Mouse (Mus musculus) stomach, postnatal 0 days (tissue): ENCODE measurements around the gene Slamf1. TPM values are rescaled to one million over a fixed set of nuclear protein-coding genes. Genes with fewer than 3 reads are reported as not detected.
"Not testable (repeated sequence)": the region's sequence is repeated elsewhere in the genome, so short reads cannot be mapped to it uniquely, and the experiment has no call there.

Source experiments
- ATAC-seq: fragments of 200-750 bp; cut with Nextera tagmentation; 2 replicates; pipeline ENCODE4 v1.8.0; 2017; ENCODE audit not compliant: low FRiP score, low TSS enrichment
- DNase-seq: peaks from one replicate; pipeline ENCODE4 v3.0.0-alpha.2; 2016; ENCODE audit warnings: low spot score
- H3K27ac ChIP-seq: fragments of 300-500 bp; sonication (generic); replicated peaks from 2 replicates; pipeline ENCODE4 v1.5.1; 2014; ENCODE audit warnings: mild to moderate bottlenecking, control low read depth
- H3K27me3 ChIP-seq: fragments of 300-500 bp; sonication (generic); 2 replicates; pipeline ENCODE4 v1.6.1; 2014; ENCODE audit warnings: low read length; ENCODE audit not compliant: control insufficient read depth, insufficient read depth
- H3K36me3 ChIP-seq: fragments of 300-500 bp; sonication (generic); 2 replicates; pipeline ENCODE4 v1.6.1; 2014; ENCODE audit warnings: low read length, mixed read lengths; ENCODE audit not compliant: control insufficient read depth, insufficient read depth
- H3K4me1 ChIP-seq: fragments of 300-500 bp; sonication (generic); replicated peaks from 2 replicates; pipeline ENCODE4 v1.6.1; 2014; ENCODE audit warnings: antibody characterized with exemption; ENCODE audit not compliant: control insufficient read depth, insufficient read depth
- H3K4me2 ChIP-seq: fragments of 300-500 bp; sonication (generic); replicated peaks from 2 replicates; pipeline ENCODE4 v1.6.1; 2014; ENCODE audit warnings: low read depth, mild to moderate bottlenecking, control low read depth, moderate library complexity
- H3K4me3 ChIP-seq: fragments of 300-500 bp; sonication (generic); 2 replicates; pipeline ENCODE4 v1.5.1; 2014; ENCODE audit warnings: low read depth, low read length, control low read depth
- H3K9ac ChIP-seq: fragments of 300-500 bp; sonication (generic); 2 replicates; pipeline ENCODE4 v1.6.1; 2014; ENCODE audit warnings: mild to moderate bottlenecking, low read length, control low read depth, mixed read lengths
- H3K9me3 ChIP-seq: fragments of 300-500 bp; sonication (generic); 2 replicates; pipeline ENCODE4 v1.6.1; 2016; ENCODE audit warnings: low read length; ENCODE audit not compliant: control insufficient read depth
- CTCF ChIP-seq: IDR thresholded peaks from 2 replicates; pipeline ENCODE4 v1.5.1; 2016; ENCODE audit warnings: antibody characterized with exemption, low read depth, mild to moderate bottlenecking, moderate library complexity
- EP300 ChIP-seq: optimal IDR thresholded peaks from 2 replicates; pipeline ENCODE3; 2016; ENCODE audit warnings: antibody characterized with exemption
- WGBS: fragments of 180-500 bp; shearing (Covaris S2); extraction: QIAGEN DNeasy Blood & Tissue Kit; methylation state at CpG from one replicate; pipeline ENCODE4 v1.1.7; 2014; 5-methylcytosine and 5-hydroxymethylcytosine counted together
- polyA plus RNA-seq: library from polyadenylated mRNA; unstranded; fragments of >200 nt; fragmentation: Nextera tagmentation; extraction: Ambion mirVana; gene quantifications from 2 replicates; pipeline ENCODE4 v1.2.1, GENCODE M21; 2015

Gene Slamf1
- polyA plus RNA-seq, 1 experiment from 2014 or later, result 0.05 TPM

GRCm38 (mm10) chr1:171791491-171791890 is 24.6 kb downstream of the Slamf1 start:
- H3K4me1 ChIP-seq, result no peaks in the 10 kb centered on the region
- TF ChIP-seq CTCF, result no peak
- TF ChIP-seq EP300, result no peak
- DNase-seq (no peak), ATAC-seq (no peak)
- H3K27me3 ChIP-seq, result no peaks in the 10 kb centered on the region
- H3K4me2 ChIP-seq, result no peak overlapping the region
- H3K36me3 ChIP-seq, result no peaks in the 10 kb centered on the region
- H3K4me3 ChIP-seq, result no peak overlapping the region
- no peak overlapping the region for H3K27ac ChIP-seq
- 81% methylated on average over 3 of the region's 3 CpGs for WGBS
- no peaks in the 10 kb centered on the region for H3K9me3 ChIP-seq
- H3K9ac ChIP-seq, result no peak overlapping the region

GRCm38 (mm10) chr1:171796185-171796584 is 29.3 kb downstream of the Slamf1 start:
- no peak overlapping the region for H3K9ac ChIP-seq
- H3K36me3 ChIP-seq, result no peaks in the 10 kb centered on the region
- ATAC-seq (no peak), DNase-seq (no peak)
- WGBS, result 56% methylated on average over 2 of the region's 2 CpGs
- no peak overlapping the region for H3K27ac ChIP-seq
- no peaks in the 10 kb centered on the region for H3K4me1 ChIP-seq
- no peaks in the 10 kb centered on the region for H3K9me3 ChIP-seq
- H3K4me3 ChIP-seq, result no peak overlapping the region
- no peak for TF ChIP-seq EP300
- no peak for TF ChIP-seq CTCF
- H3K4me2 ChIP-seq, result no peak overlapping the region
- no peaks in the 10 kb centered on the region for H3K27me3 ChIP-seq

- DNase-seq, result no peak
- H3K27ac ChIP-seq, result no peak overlapping the region
- H3K9ac ChIP-seq, result no peak overlapping the region
- no peak for ATAC-seq
- H3K27me3 ChIP-seq, result no peaks in the 10 kb centered on the region
- WGBS, result 68% methylated on average over 1 of the region's 1 CpGs
- H3K4me2 ChIP-seq, result no peak overlapping the region
- no peaks in the 10 kb centered on the region for H3K4me1 ChIP-seq
- no peak overlapping the region for H3K4me3 ChIP-seq
- no peaks in the 10 kb centered on the region for H3K9me3 ChIP-seq
- TF ChIP-seq EP300 (no peak), CTCF (no peak)
- no peaks in the 10 kb centered on the region for H3K36me3 ChIP-seq
Observed at GRCm38 (mm10) chr1:171797840-171798239, 30.9 kb downstream of the Slamf1 start.

DNA sequence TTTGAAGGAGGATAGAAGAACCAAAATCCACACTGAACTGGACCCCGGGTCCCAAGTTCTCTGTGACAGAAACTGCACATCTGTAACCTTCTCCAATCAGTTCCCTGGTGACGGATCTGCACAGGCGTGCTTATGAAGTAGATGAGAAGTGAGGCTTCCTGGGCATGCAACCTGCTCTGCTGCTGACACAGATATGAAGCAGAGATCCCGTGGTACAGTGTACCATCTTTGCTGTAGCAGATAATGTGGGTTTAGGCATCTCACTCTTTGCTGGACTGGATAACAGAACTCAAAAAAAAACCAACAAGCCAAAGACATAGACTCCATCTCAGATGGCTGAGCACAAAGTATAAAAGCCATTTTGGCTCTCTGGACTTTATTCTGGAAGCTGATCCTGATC is 32.7 kb downstream of the Slamf1 start:
- no peaks in the 10 kb centered on the region for H3K9me3 ChIP-seq
- no peaks in the 10 kb centered on the region for H3K36me3 ChIP-seq
- ATAC-seq (no peak), DNase-seq (no peak)
- no peak overlapping the region for H3K27ac ChIP-seq
- no peak overlapping the region for H3K4me3 ChIP-seq
- 81% methylated on average over 4 of the region's 4 CpGs for WGBS
- TF ChIP-seq CTCF, result no peak
- TF ChIP-seq EP300, result no peak
- H3K4me2 ChIP-seq, result no peak overlapping the region
- no peaks in the 10 kb centered on the region for H3K27me3 ChIP-seq
- no peaks in the 10 kb centered on the region for H3K4me1 ChIP-seq
- no peak overlapping the region for H3K9ac ChIP-seq

DNA sequence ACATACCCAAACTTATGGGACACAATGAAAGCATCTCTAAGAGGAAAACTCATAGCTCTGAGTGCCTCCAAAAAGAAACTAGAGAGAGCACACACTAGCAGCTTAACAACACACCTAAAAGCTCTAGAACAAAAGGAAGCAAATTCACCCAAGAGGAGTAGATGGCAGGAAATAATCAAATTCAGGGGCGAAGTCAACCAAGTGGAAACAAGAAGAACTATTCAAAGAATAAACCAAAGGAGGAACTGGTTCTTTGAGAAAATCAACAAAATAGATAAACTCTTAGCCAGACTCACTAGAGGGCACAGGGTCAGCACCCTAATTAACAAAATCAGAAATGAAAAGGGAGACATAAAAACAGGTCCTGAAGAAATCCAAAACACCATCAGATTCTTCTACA is 44.1 kb downstream of the Slamf1 start:
- not testable (repeated sequence) for H3K9me3 ChIP-seq, H3K27ac ChIP-seq, H3K27me3 ChIP-seq, H3K9ac ChIP-seq, H3K4me1 ChIP-seq, H3K36me3 ChIP-seq, ATAC-seq, H3K4me2 ChIP-seq, H3K4me3 ChIP-seq, DNase-seq
- 62% methylated on average over 1 of the region's 1 CpGs for WGBS

GRCm38 (mm10) chr1:171815545-171816439 is 48.9 kb downstream of the Slamf1 start:
- Histone ChIP-seq H3K9ac (no peak overlapping the region), H3K4me3 (no peak overlapping the region), H3K9me3 (no peaks in the 10 kb centered on the region), H3K4me1 (no peaks in the 10 kb centered on the region), H3K4me2 (no peak overlapping the region), H3K36me3 (no peaks in the 10 kb centered on the region), H3K27me3 (no peaks in the 10 kb centered on the region), H3K27ac (no peak overlapping the region)
- no peak for TF ChIP-seq EP300
- TF ChIP-seq CTCF, result peak; percentile 88
- ATAC-seq (peak; percentile 76), DNase-seq (no peak)
- WGBS, result 12% methylated on average over 8 of the region's 8 CpGs
